Mouse (Mus musculus) embryonic facial prominence, embryonic 14.5 days (tissue): Measurements from ENCODE around the gene Hmcn2. TPM values are rescaled to one million over a fixed set of nuclear protein-coding genes. Genes with fewer than 3 reads are reported as not detected.
A peak's percentile ranks its signal among the peaks of the same experiment; 100 is the strongest.

Experiments used
- ATAC-seq: fragments of 200-750 bp; cut with Nextera tagmentation; 2 replicates; pipeline ENCODE4 v1.8.0; 2017; ENCODE audit warnings: low read depth, moderate number of reproducible peaks, moderate TSS enrichment
- DNase-seq: peaks from one replicate; pipeline ENCODE4 v3.0.0-alpha.2; 2015; ENCODE audit warnings: low spot score
- H3K27ac ChIP-seq: fragments of 300-500 bp; sonication (generic); replicated peaks from 2 replicates; pipeline ENCODE4 v1.5.1; 2014; ENCODE audit warnings: low read depth, mild to moderate bottlenecking, low read length, moderate library complexity
- H3K27me3 ChIP-seq: fragments of 300-500 bp; sonication (generic); replicated peaks from 2 replicates; pipeline ENCODE4 v1.6.1; 2014; ENCODE audit warnings: low read length; ENCODE audit not compliant: control insufficient read depth, insufficient read depth
- H3K36me3 ChIP-seq: fragments of 300-500 bp; sonication (generic); 2 replicates; pipeline ENCODE4 v1.6.1; 2014; ENCODE audit warnings: low read length, mixed read lengths; ENCODE audit not compliant: control insufficient read depth, insufficient read depth
- H3K4me1 ChIP-seq: fragments of 300-500 bp; sonication (generic); 2 replicates; pipeline ENCODE4 v1.6.1; 2014; ENCODE audit warnings: antibody characterized with exemption, low read length; ENCODE audit not compliant: control insufficient read depth, insufficient read depth
- H3K4me2 ChIP-seq: fragments of 300-500 bp; sonication (generic); 2 replicates; pipeline ENCODE4 v1.6.1; 2014; ENCODE audit warnings: low read depth, mild to moderate bottlenecking, low read length, moderate library complexity, mixed read lengths
- H3K4me3 ChIP-seq: fragments of 300-500 bp; sonication (generic); 2 replicates; pipeline ENCODE4 v1.5.1; 2014; ENCODE audit warnings: low read depth, mild to moderate bottlenecking, low read length
- H3K9ac ChIP-seq: fragments of 300-500 bp; sonication (generic); 2 replicates; pipeline ENCODE4 v1.6.1; 2014; ENCODE audit warnings: low read depth, mild to moderate bottlenecking, low read length, moderate library complexity, mixed read lengths
- H3K9me3 ChIP-seq: fragments of 300-500 bp; sonication (generic); 2 replicates; pipeline ENCODE4 v1.6.1; 2016; ENCODE audit warnings: low read length; ENCODE audit not compliant: control insufficient read depth
- WGBS: fragments of 180-500 bp; shearing (Covaris S2); extraction: QIAGEN DNeasy Blood & Tissue Kit; methylation state at CpG from one replicate; pipeline ENCODE4 v1.1.7; 2014; 5-methylcytosine and 5-hydroxymethylcytosine counted together
- polyA plus RNA-seq: library from polyadenylated mRNA; unstranded; fragments of >200 nt; fragmentation: Nextera tagmentation; extraction: Ambion mirVana; gene quantifications from 2 replicates; pipeline ENCODE4 v1.2.1, GENCODE M21; 2014

Hmcn2 gene
- polyA plus RNA-seq, 1 experiment from 2014 or later = 1.0 TPM

DNA sequence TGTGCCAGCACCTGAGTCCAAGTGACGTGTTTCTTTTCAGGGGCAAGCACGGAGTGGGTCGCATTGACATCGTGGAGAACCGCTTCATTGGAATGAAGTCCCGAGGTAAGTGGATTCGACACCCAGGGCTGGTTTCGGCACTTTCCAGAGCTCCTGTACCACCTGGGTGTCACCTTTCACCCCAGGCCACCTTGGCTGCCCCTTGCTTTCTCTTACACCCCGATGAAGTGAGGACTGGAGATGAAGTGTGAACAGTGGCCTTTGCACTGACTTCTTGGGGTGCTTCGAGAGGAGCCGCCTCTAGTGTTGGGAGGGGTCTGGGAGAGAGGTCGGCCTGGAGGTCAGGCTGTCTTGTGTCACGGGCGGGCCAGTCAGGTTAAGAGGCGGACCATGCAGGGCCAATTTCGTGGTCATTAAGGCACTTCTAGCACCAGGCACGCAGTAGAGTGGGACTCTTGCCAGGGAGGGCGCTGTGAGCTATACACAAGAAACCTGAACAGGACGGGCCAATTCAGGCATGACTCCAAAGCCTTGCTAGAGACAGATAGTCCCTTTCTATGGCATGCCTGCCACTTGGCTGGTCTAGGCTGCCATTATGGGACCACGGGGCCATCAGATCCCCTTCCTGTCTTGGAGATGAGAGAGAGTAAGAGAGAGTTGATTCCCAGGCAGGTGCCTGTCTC lies 187.4 kb downstream of the Hmcn2 start:
- H3K36me3 ChIP-seq = no peaks in the 10 kb centered on the region
- H3K27ac ChIP-seq = no peak overlapping the region
- H3K9ac ChIP-seq = no peak overlapping the region
- H3K4me3 ChIP-seq = no peak overlapping the region
- H3K4me1 ChIP-seq = peaks cover 4% of the 10 kb centered on the region
- H3K27me3 ChIP-seq = peaks cover 6% of the 10 kb centered on the region
- no peaks in the 10 kb centered on the region for H3K9me3 ChIP-seq
- H3K4me2 ChIP-seq = no peak overlapping the region
- 52% methylated on average over 17 of the region's 20 CpGs for WGBS
- no peak for ATAC-seq
- peak; percentile 29 for DNase-seq

GRCm38 (mm10) chr2:31502616-31503522 lies 188.7 kb downstream of the Hmcn2 start:
- H3K36me3 ChIP-seq = no peaks in the 10 kb centered on the region
- H3K9ac ChIP-seq = no peak overlapping the region
- ATAC-seq = no peak
- DNase-seq = no peak
- peaks cover 4% of the 10 kb centered on the region for H3K4me1 ChIP-seq
- WGBS = 51% methylated on average over 15 of the region's 15 CpGs
- H3K4me3 ChIP-seq = no peak overlapping the region
- no peak overlapping the region for H3K27ac ChIP-seq
- peaks cover 6% of the 10 kb centered on the region for H3K27me3 ChIP-seq
- no peaks in the 10 kb centered on the region for H3K9me3 ChIP-seq
- no peak overlapping the region for H3K4me2 ChIP-seq

GRCm38 (mm10) chr2:31505472-31505871 lies 191.3 kb downstream of the Hmcn2 start:
- WGBS = 44% methylated on average over 11 of the region's 11 CpGs
- Histone ChIP-seq H3K4me3 (no peak overlapping the region), H3K4me2 (no peak overlapping the region), H3K9me3 (no peaks in the 10 kb centered on the region), H3K9ac (no peak overlapping the region), H3K4me1 (peaks cover 3% of the 10 kb centered on the region), H3K36me3 (no peaks in the 10 kb centered on the region), H3K27me3 (no peaks in the 10 kb centered on the region; the same call in 1 of the 2 replicates), H3K27ac (no peak overlapping the region)
- DNase-seq (peak; percentile 28), ATAC-seq (no peak)

DNA sequence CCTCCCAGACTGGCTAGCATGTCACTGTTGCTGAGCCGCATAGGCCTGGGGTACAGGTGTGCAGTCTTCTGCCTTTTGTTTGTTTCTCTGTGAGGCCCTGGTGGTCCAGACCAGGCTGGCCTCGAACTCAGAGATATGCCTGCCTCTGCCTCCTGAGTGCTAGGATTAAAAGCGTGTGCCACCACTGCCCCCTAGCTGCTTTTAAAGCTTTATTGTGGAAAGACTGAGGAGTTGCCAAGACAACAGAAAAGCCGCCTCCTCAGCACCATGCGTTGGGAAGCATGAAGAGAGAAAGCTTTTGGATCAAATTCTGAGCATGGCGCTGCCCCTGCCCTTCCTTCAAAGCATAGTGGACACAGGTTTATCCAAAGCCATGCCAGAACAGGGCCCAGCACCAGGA lies 194.6 kb downstream of the Hmcn2 start:
- Histone ChIP-seq H3K9me3 (no peaks in the 10 kb centered on the region), H3K4me3 (no peak overlapping the region), H3K9ac (no peak overlapping the region), H3K36me3 (no peaks in the 10 kb centered on the region), H3K4me1 (peaks cover 6% of the 10 kb centered on the region; the same call in 1 of the 2 replicates), H3K27me3 (no peaks in the 10 kb centered on the region), H3K4me2 (no peak overlapping the region), H3K27ac (no peak overlapping the region; the same call in 1 of the 2 replicates)
- WGBS = 96% methylated on average over 6 of the region's 6 CpGs
- ATAC-seq (no peak), DNase-seq (no peak)

Other genes starting within 250 kb of the Hmcn2 start
- 21.7 and 24.9 TPM in 2 replicates for gene Fnbp1, start 172.4 kb upstream of the Hmcn2 start, polyA plus RNA-seq
- gene Gpr107, start 162.1 kb upstream of the Hmcn2 start, polyA plus RNA-seq = 27.4 and 28.6 TPM in 2 replicates
- gene Ncs1, start 68.6 kb upstream of the Hmcn2 start, polyA plus RNA-seq = 45.6 and 49.2 TPM in 2 replicates
- 24.1 and 25.4 TPM in 2 replicates for gene Ass1, start 155.8 kb downstream of the Hmcn2 start, polyA plus RNA-seq